Comparison of ENCODE assay signal across 21 mouse cellular contexts in genomic region chr5:140056291-140056690, GRCm38 (mm10).
A peak's percentile ranks its signal among the peaks of the same experiment; 100 is the strongest.
DNase-seq lines count a peak whose midpoint lies in the region.
"Had no signal": no experiment of that assay in that cellular context is flagged by ENCODE, and none has a peak within 500 bp of the region (broad histone marks: within the 10 kb centered on the region; RNA-seq: fewer than 3 reads in every experiment).

No protein-coding gene starts in this region.

- no peaks in the 10 kb centered on the region for H3K9me3 ChIP-seq in heart, embryonic 10.5 days
- H3K9me3 ChIP-seq in limb, embryonic 10.5 days (replicated peaks), result no peaks in the 10 kb centered on the region
- H3K9me3 ChIP-seq: embryonic facial prominence, embryonic 13.5 days; limb, embryonic 12.5 days; liver, embryonic 15.5 days; midbrain, embryonic 12.5 days; neural tube, embryonic 13.5 days had no signal

- intact Hi-C loops in gastrocnemius, postnatal 36 days (cut with DNase I), result no loop called here
- intact Hi-C loops in gastrocnemius, postnatal 14 days (cut with DNase I; ENCODE audit: low total_unique reads), result no loop called here

- no peak overlapping the region for H3K4me3 ChIP-seq in heart, embryonic 10.5 days
- no peak overlapping the region for H3K4me3 ChIP-seq in limb, embryonic 10.5 days
- H3K4me3 ChIP-seq: embryonic facial prominence, embryonic 13.5 days; heart, adult 2 months; limb, embryonic 12.5 days; liver, embryonic 15.5 days; midbrain, embryonic 12.5 days; neural tube, embryonic 13.5 days had no signal

- no peak overlapping the region for H3K27ac ChIP-seq in heart, embryonic 10.5 days
- H3K27ac ChIP-seq in limb, embryonic 10.5 days, result 0 out of 2 replicates have a peak overlapping the region, but pooled peaks have one; percentile 28
- H3K27ac ChIP-seq: embryonic facial prominence, embryonic 13.5 days; heart, adult 2 months; hindbrain, embryonic 14.5 days; limb, embryonic 12.5 days; liver, embryonic 15.5 days; midbrain, embryonic 12.5 days; neural tube, embryonic 13.5 days had no signal

- WGBS in heart, embryonic 10.5 days, result 83% methylated on average over 3 of the region's 3 CpGs
- WGBS in limb, embryonic 10.5 days, result 83% methylated on average over 3 of the region's 3 CpGs

- peak; percentile 49 for DNase-seq in gastrocnemius, adult 18-20 months (ENCODE audit: low spot score)
- DNase-seq in gastrocnemius, postnatal 36 days, result no peak
- peak; percentile 11 to 23 for DNase-seq in heart, adult 9 months (ENCODE audit: low spot score in 2 of 2)
- DNase-seq in heart, embryonic 10.5 days (ENCODE audit: low spot score), result no peak
- peak; percentile 39 for DNase-seq in gastrocnemius, postnatal 14 days
- no peak for DNase-seq in limb, embryonic 10.5 days (ENCODE audit: low spot score)
- DNase-seq in cerebellum, adult 8-10 months, result no peak
- DNase-seq: cerebellum, adult 11 months; forebrain, postnatal 0 days; kidney, postnatal 14 days; lung, embryonic 14.5 days; right cerebral cortex, postnatal 4 days; thymus, adult 2 months; thymus, postnatal 36 days had no signal

- H3K36me3 ChIP-seq in heart, embryonic 10.5 days, result no peaks in the 10 kb centered on the region
- peaks cover 3% of the 10 kb centered on the region; the same call in 1 of the 2 replicates for H3K36me3 ChIP-seq in limb, embryonic 10.5 days
- H3K36me3 ChIP-seq: embryonic facial prominence, embryonic 13.5 days; liver, embryonic 15.5 days; midbrain, embryonic 12.5 days; neural tube, embryonic 13.5 days had no signal

- H3K27me3 ChIP-seq in heart, embryonic 10.5 days (ENCODE audit: insufficient read depth, poor library complexity, severe bottlenecking), result peaks cover 45% of the 10 kb centered on the region
- H3K27me3 ChIP-seq in limb, embryonic 10.5 days (ENCODE audit: low read depth, poor library complexity, severe bottlenecking), result no peaks in the 10 kb centered on the region
- H3K27me3 ChIP-seq: embryonic facial prominence, embryonic 13.5 days; limb, embryonic 12.5 days; liver, embryonic 15.5 days; midbrain, embryonic 12.5 days; neural tube, embryonic 13.5 days had no signal

- peaks cover 9% of the 10 kb centered on the region; the same call in 1 of the 2 replicates for H3K4me1 ChIP-seq in heart, embryonic 10.5 days
- H3K4me1 ChIP-seq in limb, embryonic 10.5 days, result peaks cover 3% of the 10 kb centered on the region; the same call in 1 of the 2 replicates
- H3K4me1 ChIP-seq: liver, embryonic 15.5 days; midbrain, embryonic 12.5 days had no signal

Comparison
In these comparisons a context has a peak if more than half of its experiments do, and no peak if none do; other contexts are left out.
1. DNase-seq: peak in gastrocnemius, adult 18-20 months (single experiment), heart, adult 9 months (2 of 2) and gastrocnemius, postnatal 14 days (single experiment); none in gastrocnemius, postnatal 36 days (0 of 2), heart, embryonic 10.5 days (single experiment), limb, embryonic 10.5 days (single experiment) and cerebellum, adult 8-10 months (single experiment).